Mouse (Mus musculus) testis, postnatal 10 days (tissue): Measurements from ENCODE around the gene Pmvk.

ENCODE experiments used
- DNase-seq: peaks from one replicate; pipeline ENCODE4 v3.0.0; 2021; ENCODE audit warnings: low spot score

Pmvk gene

GRCm38 (mm10) chr3:89454401-89455177, at the start of gene Pmvk:
TSS of gene Pmvk (plus strand) at chr3:89454541.
- no peak for DNase-seq

GRCm38 (mm10) chr3:89406887-89407286, 47.5 kb upstream of the Pmvk start:
- DNase-seq, result no peak

- no peak for DNase-seq
These were observed 45.9 kb upstream of the Pmvk start for GRCm38 (mm10) chr3:89408448-89408847.

- DNase-seq, result no peak
These were observed 44.6 kb upstream of the Pmvk start for GRCm38 (mm10) chr3:89409701-89410100.

GRCm38 (mm10) chr3:89410864-89411263, 43.5 kb upstream of the Pmvk start:
- no peak for DNase-seq

- peak; percentile 97 for DNase-seq
These were observed 42.6 kb upstream of the Pmvk start, which contains the start of gene Flad1 for GRCm38 (mm10) chr3:89411490-89412393. TSS of gene Flad1 (minus strand) at chr3:89411870.

GRCm38 (mm10) chr3:89416158-89416557, 38.2 kb upstream of the Pmvk start:
- no peak for DNase-seq

GRCm38 (mm10) chr3:89417131-89417530, 37.2 kb upstream of the Pmvk start:
- DNase-seq, result no peak

GRCm38 (mm10) chr3:89417840-89418169, 36.5 kb upstream of the Pmvk start:
- DNase-seq, result no peak

- DNase-seq, result peak; percentile 92
These were observed 36.0 kb upstream of the Pmvk start, which contains the start of the genes Cks1b and Shc1 for GRCm38 (mm10) chr3:89418170-89418860. TSS of gene Cks1b (minus strand) at chr3:89418383. TSS of gene Shc1 (plus strand) at chr3:89418443.

GRCm38 (mm10) chr3:89418861-89419250, 35.5 kb upstream of the Pmvk start:
- peak; percentile 92 for DNase-seq

GRCm38 (mm10) chr3:89419571-89419970, 34.8 kb upstream of the Pmvk start:
- no peak for DNase-seq

GRCm38 (mm10) chr3:89419981-89420380, 34.4 kb upstream of the Pmvk start:
- DNase-seq, result no peak

GRCm38 (mm10) chr3:89420421-89420820, 33.9 kb upstream of the Pmvk start:
- DNase-seq, result no peak

- DNase-seq, result peak; percentile 78
These were observed 33.2 kb upstream of the Pmvk start for GRCm38 (mm10) chr3:89421002-89421774.

GRCm38 (mm10) chr3:89421810-89422473, 32.4 kb upstream of the Pmvk start:
- peak; percentile 64 for DNase-seq

GRCm38 (mm10) chr3:89422556-89423205, 31.7 kb upstream of the Pmvk start:
- DNase-seq, result no peak

- no peak for DNase-seq
These were observed 29.8 kb upstream of the Pmvk start for GRCm38 (mm10) chr3:89424416-89425140.

GRCm38 (mm10) chr3:89425141-89425525, 29.2 kb upstream of the Pmvk start:
- DNase-seq, result no peak

GRCm38 (mm10) chr3:89425876-89426275, 28.5 kb upstream of the Pmvk start:
- DNase-seq, result no peak
